Mouse (Mus musculus) G1E (cell line): ENCODE measurements at regions not wholly inside any gene's neighbourhood (a gene's known extent, or its start where the extent isn't known, plus 50 kb on each side); places are given as distances from the start of the nearest gene placed in this dataset.

Source experiments
- CTCF ChIP-seq: IDR thresholded peaks from 2 replicates; pipeline ENCODE4 v1.5.1; 2012; ENCODE audit warnings: low read depth, low read length, inconsistent platforms, mixed read lengths
- GATA1 ChIP-seq: IDR thresholded peaks from 2 replicates; pipeline ENCODE4 v1.6.1; 2012; ENCODE audit warnings: borderline replicate concordance, low read length, inconsistent platforms, mixed read lengths

DNA sequence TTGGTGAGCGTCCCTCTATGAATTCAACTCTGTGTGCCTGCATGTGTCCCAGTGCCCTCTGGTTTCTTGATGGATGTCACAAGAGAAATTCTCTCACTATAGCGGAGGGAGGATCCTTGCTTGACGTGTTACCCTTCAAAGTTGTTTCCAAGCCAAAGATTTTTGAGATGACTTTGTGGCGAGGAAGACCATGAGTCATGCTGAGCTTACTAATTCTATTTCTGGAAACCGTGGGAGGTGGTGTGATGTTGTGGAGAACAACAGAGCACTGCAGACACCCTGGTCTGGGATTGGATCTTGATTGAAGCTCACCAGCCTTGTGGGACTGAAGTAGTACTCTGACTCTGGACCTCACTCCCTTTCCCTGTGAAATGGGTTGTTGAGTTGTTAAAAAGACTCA lies 190.0 kb upstream of the Trib2 start:
- TF ChIP-seq CTCF (no peak), GATA1 (no peak)
